In the genomic region with DNA sequence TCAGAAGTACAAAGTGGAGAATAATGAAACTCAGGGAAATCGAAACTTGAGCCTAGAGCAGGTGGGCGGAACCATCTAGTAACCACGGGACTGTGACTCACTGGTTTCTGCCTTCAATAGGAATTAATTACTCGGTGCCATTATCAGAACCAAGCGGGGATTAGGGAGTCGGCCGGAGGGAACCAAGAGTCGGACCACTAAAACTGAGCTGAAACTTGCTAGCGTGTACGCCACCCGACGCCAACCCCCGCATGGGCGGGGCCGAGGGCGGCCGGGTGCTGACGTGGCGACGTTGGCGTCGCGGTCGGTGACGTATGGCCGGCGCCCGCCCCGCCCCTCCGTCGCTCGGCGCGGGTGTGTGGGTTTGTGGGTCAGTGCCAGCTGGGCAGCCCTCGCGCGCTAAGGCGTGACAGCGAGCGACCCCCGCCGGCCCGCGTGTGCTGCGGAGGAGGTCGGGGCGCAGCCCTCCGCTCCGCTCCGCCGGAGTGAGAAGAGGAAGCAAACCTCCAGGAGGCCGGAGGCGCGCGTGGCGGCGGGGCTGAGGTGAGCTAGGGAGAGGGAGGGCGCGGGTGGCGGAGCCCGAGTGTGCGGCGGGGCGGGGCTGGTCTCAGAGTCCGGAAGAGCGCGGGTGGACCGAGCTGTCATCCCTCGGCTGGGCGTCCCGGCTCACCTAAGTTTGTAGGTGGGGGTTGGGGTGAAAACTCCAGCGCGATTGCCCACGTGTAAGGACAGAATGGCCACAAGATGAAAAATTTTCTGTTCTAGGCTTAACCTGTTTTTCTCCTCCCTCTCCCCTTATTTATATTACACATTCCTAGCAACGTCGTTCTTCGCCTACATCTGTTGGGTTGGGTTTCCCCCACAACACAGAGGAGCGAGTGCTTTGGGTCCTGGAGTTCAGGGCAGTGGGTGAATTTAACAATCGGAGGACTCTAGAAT, we compare ENCODE assay signal across 7 mouse cellular contexts. TPM values are rescaled to one million over a fixed set of nuclear protein-coding genes. Genes with fewer than 3 reads are reported as not detected.
DNase-seq lines count a peak whose midpoint lies in the region; ATAC-seq and TF ChIP-seq lines count a peak whose summit lies in the region.

Ascc3 (plus strand) TSS at position 315 of the 939 bp plus-strand sequence.

- H3K27ac ChIP-seq in intestine, postnatal 0 days (ENCODE audit: low read depth, low read length): peak within 1 kb of the TSS; percentile 93
- peak within 1 kb of the TSS; percentile 86 for H3K27ac ChIP-seq in midbrain, embryonic 12.5 days (replicated peaks)
- peak within 1 kb of the TSS; percentile 98 for H3K27ac ChIP-seq in small intestine, adult 2 months (ENCODE audit: insufficient read depth, low read depth, low read length)

- peak within 1 kb of the TSS; percentile 65 for H3K4me2 ChIP-seq in intestine, postnatal 0 days (replicated peaks; ENCODE audit: low read depth)
- H3K4me2 ChIP-seq in midbrain, embryonic 12.5 days (replicated peaks): peak within 1 kb of the TSS; percentile 63

- WGBS in intestine, postnatal 0 days: under 1% methylated on average over 79 of the region's 79 CpGs
- under 1% methylated on average over 64 of the region's 79 CpGs for WGBS in midbrain, embryonic 12.5 days
- 1% methylated on average over 79 of the region's 79 CpGs for WGBS in small intestine, adult 2 months

- intact Hi-C loops in left cerebral cortex, postnatal 4 days (cut with DNase I): no loop called here

- no peaks in the 10 kb centered on the region for H3K4me1 ChIP-seq in intestine, postnatal 0 days (replicated peaks; ENCODE audit: control insufficient read depth, insufficient read depth, low read length)
- 0 out of 2 replicates have a peak, but pooled peaks cover 4% of the 10 kb centered on the region for H3K4me1 ChIP-seq in midbrain, embryonic 12.5 days
- no peaks in the 10 kb centered on the region for H3K4me1 ChIP-seq in small intestine, adult 2 months (ENCODE audit: control insufficient read depth, insufficient read depth, insufficient read length, low read length)

- H3K9ac ChIP-seq in intestine, postnatal 0 days (ENCODE audit: low read depth, low read length): peak within 1 kb of the TSS; percentile 87
- H3K9ac ChIP-seq in midbrain, embryonic 12.5 days (replicated peaks): peak within 1 kb of the TSS; percentile 71

- no peaks in the 10 kb centered on the region for H3K9me3 ChIP-seq in intestine, postnatal 0 days (ENCODE audit: control insufficient read depth)
- H3K9me3 ChIP-seq in midbrain, embryonic 12.5 days: no peaks in the 10 kb centered on the region

- H3K4me3 ChIP-seq in intestine, postnatal 0 days (ENCODE audit: low read depth, low read length): peak within 1 kb of the TSS; percentile 94
- peak within 1 kb of the TSS; percentile 85 for H3K4me3 ChIP-seq in midbrain, embryonic 12.5 days
- H3K4me3 ChIP-seq in small intestine, adult 2 months (ENCODE audit: low read depth, low read length): peak within 1 kb of the TSS; percentile 100

- H3K36me3 ChIP-seq in intestine, postnatal 0 days (ENCODE audit: control insufficient read depth, insufficient read depth): no peaks in the 10 kb centered on the region
- H3K36me3 ChIP-seq in midbrain, embryonic 12.5 days: no peaks in the 10 kb centered on the region
- H3K36me3 ChIP-seq in small intestine, adult 2 months (ENCODE audit: control insufficient read depth, insufficient read depth, low read length): no peaks in the 10 kb centered on the region

- peak; percentile 77 for TF ChIP-seq POLR2A in small intestine, adult 2 months (IDR thresholded peaks at IDR 0.05; ENCODE audit: low read depth, low read length)

- DNase-seq in adrenal gland, adult 8-10 months: peak; percentile 91
- DNase-seq in embryo, embryonic 9.5 days (ENCODE audit: extremely low spot score): peak; percentile 91
- peak; percentile 44 for DNase-seq in gonadal fat pad, adult 2 months (ENCODE audit: low read depth)
- peak; percentile 93 for DNase-seq in left cerebral cortex, postnatal 4 days

- no peaks in the 10 kb centered on the region for H3K27me3 ChIP-seq in intestine, postnatal 0 days (replicated peaks; ENCODE audit: control insufficient read depth, insufficient read depth, low read length)
- no peaks in the 10 kb centered on the region for H3K27me3 ChIP-seq in midbrain, embryonic 12.5 days
- no peaks in the 10 kb centered on the region for H3K27me3 ChIP-seq in small intestine, adult 2 months (ENCODE audit: control insufficient read depth, insufficient read depth, low read length)

- peak; percentile 99 for ATAC-seq in intestine, postnatal 0 days
- ATAC-seq in midbrain, embryonic 12.5 days (ENCODE audit: low FRiP score, low read depth): peak; percentile 100

- TF ChIP-seq CTCF in intestine, postnatal 0 days (IDR thresholded peaks at IDR 0.05; ENCODE audit: low read depth): peak; percentile 32; the same call in 1 of the 2 replicates
- no peak for TF ChIP-seq CTCF in small intestine, adult 2 months (IDR thresholded peaks at IDR 0.05; ENCODE audit: extremely low read depth, insufficient read length, insufficient replicate concordance, low read depth, low read length)

RNA-seq across cellular contexts. Expression of gene Ascc3, which starts in this region (rescaled TPM):
- total RNA-seq in adrenal gland, adult 8-10 months (2022): 10 to 100 TPM; 30.5 to 44.6 (median 35.9) TPM
- 20.7 and 20.9 TPM in 2 replicates for polyA plus RNA-seq in gonadal fat pad, adult 2 months (2012; rRNA removed)
- 11.2 and 13.3 TPM in 2 replicates for polyA plus RNA-seq in intestine, postnatal 0 days (2015; fragmentation: Nextera tagmentation; extraction: Ambion mirVana)
- total RNA-seq in left cerebral cortex, postnatal 4 days (2021): 10 to 100 TPM; 36.0 to 39.3 TPM
- 22.2 and 25.2 TPM in 2 replicates for polyA plus RNA-seq in midbrain, embryonic 12.5 days (2016; fragmentation: Nextera tagmentation; extraction: Ambion mirVana)
- polyA plus RNA-seq in small intestine, adult 2 months (2012; rRNA removed): 8.2 and 14.9 TPM in 2 replicates

Comparison
In these comparisons a context has a peak if more than half of its experiments do, and no peak if none do; other contexts are left out.
1. Peak in every context shown above with its lines: DNase-seq, ATAC-seq, H3K4me3 ChIP-seq and H3K27ac ChIP-seq.